Mouse (Mus musculus) bone marrow macrophage, adult 2 months (primary cell): ENCODE data around the gene Col1a1.

Source experiments
- CTCF ChIP-seq: IDR thresholded peaks from 2 replicates; pipeline ENCODE4 v1.5.1; 2012; ENCODE audit warnings: low read depth, mild to moderate bottlenecking, low read length, moderate library complexity
- POLR2A ChIP-seq: IDR thresholded peaks from 2 replicates; pipeline ENCODE4 v1.6.1; 2012; ENCODE audit warnings: mild to moderate bottlenecking, low read depth, low read length, borderline replicate concordance

DNA sequence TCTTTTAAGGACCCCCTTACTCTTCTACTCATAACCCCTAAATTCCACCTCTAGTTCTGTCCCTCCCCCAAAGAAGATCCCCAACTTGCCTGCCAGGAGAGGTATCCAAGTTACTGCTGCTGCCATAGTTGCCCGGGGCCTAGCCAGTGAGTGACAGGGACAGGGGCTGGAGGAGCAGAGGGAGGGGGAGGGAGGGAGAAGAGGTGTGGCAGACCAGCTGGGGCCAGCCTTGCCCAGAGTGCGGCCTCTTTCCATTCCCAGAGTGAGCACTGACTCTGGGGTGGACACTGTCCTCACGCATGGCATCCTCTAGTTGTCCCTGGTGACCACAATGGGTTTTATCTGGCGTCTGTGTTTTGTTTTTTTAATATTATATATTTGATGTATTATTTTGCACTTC is 37.3 kb downstream of the Col1a1 start:
- TF ChIP-seq CTCF (no peak), POLR2A (no peak)
